Mouse (Mus musculus): ENCODE results near the gene Rps4x. TPM values are rescaled to one million over a fixed set of nuclear protein-coding genes. Genes with fewer than 3 reads are reported as not detected.

Rps4x gene
- polyA plus RNA-seq, 1 experiment from 2014 or later = 977 TPM

GRCm38 (mm10) chrX:102175538-102176287, 13.5 kb downstream of the Rps4x start:
- Histone ChIP-seq H3K4me2 (no peak overlapping the region), H3K27me3 (ENCODE audit: insufficient read depth, low read length) (no peaks in the 10 kb centered on the region), H3K4me3 (ENCODE audit: low read depth, low read length) (no peak overlapping the region), H3K9me3 (ENCODE audit: low read depth, low read length) (no peaks in the 10 kb centered on the region), H3K9ac (no peak overlapping the region), H3K4me1 (ENCODE audit: insufficient read depth) (no peaks in the 10 kb centered on the region), H3K36me3 (ENCODE audit: insufficient read depth) (no peaks in the 10 kb centered on the region), H3K27ac (ENCODE audit: low read depth) (no peak overlapping the region)
- no peak for TF ChIP-seq CTCF (IDR thresholded peaks at IDR 0.05; ENCODE audit: low read depth)
- WGBS = 58% methylated on average over 5 of the region's 5 CpGs
- DNase-seq (peak; percentile 75), ATAC-seq (ENCODE audit: insufficient read depth) (peak; percentile 73)

- 37% methylated on average over 3 of the region's 3 CpGs for WGBS
- Histone ChIP-seq H3K36me3 (ENCODE audit: insufficient read depth) (no peaks in the 10 kb centered on the region), H3K27ac (ENCODE audit: low read depth) (no peak overlapping the region), H3K4me1 (ENCODE audit: insufficient read depth) (no peaks in the 10 kb centered on the region), H3K9ac (no peak overlapping the region), H3K4me2 (no peak overlapping the region), H3K4me3 (ENCODE audit: low read depth, low read length) (no peak overlapping the region), H3K9me3 (ENCODE audit: low read depth, low read length) (no peaks in the 10 kb centered on the region), H3K27me3 (ENCODE audit: insufficient read depth, low read length) (no peaks in the 10 kb centered on the region)
- no peak for TF ChIP-seq CTCF (IDR thresholded peaks at IDR 0.05; ENCODE audit: low read depth)
- ATAC-seq (ENCODE audit: insufficient read depth) (no peak), DNase-seq (no peak)
These were observed 18.3 kb downstream of the Rps4x start for GRCm38 (mm10) chrX:102170900-102171299.

GRCm38 (mm10) chrX:102170135-102170534, 19.1 kb downstream of the Rps4x start:
- Histone ChIP-seq H3K36me3 (ENCODE audit: insufficient read depth) (no peaks in the 10 kb centered on the region), H3K27ac (ENCODE audit: low read depth) (no peak overlapping the region), H3K4me2 (no peak overlapping the region), H3K27me3 (ENCODE audit: insufficient read depth, low read length) (no peaks in the 10 kb centered on the region), H3K9ac (no peak overlapping the region), H3K4me1 (ENCODE audit: insufficient read depth) (no peaks in the 10 kb centered on the region), H3K4me3 (ENCODE audit: low read depth, low read length) (no peak overlapping the region), H3K9me3 (ENCODE audit: low read depth, low read length) (no peaks in the 10 kb centered on the region)
- no peak for TF ChIP-seq CTCF (IDR thresholded peaks at IDR 0.05; ENCODE audit: low read depth)
- ATAC-seq (ENCODE audit: insufficient read depth) = no peak
- no peak for DNase-seq
- 41% methylated on average over 3 of the region's 3 CpGs for WGBS

GRCm38 (mm10) chrX:102169724-102170123, 19.5 kb downstream of the Rps4x start:
- no peak for TF ChIP-seq CTCF (IDR thresholded peaks at IDR 0.05; ENCODE audit: low read depth)
- 69% methylated on average over 1 of the region's 1 CpGs for WGBS
- Histone ChIP-seq H3K36me3 (ENCODE audit: insufficient read depth) (no peaks in the 10 kb centered on the region), H3K4me1 (ENCODE audit: insufficient read depth) (no peaks in the 10 kb centered on the region), H3K4me3 (ENCODE audit: low read depth, low read length) (no peak overlapping the region), H3K4me2 (no peak overlapping the region), H3K9me3 (ENCODE audit: low read depth, low read length) (no peaks in the 10 kb centered on the region), H3K27ac (ENCODE audit: low read depth) (no peak overlapping the region), H3K27me3 (ENCODE audit: insufficient read depth, low read length) (no peaks in the 10 kb centered on the region), H3K9ac (no peak overlapping the region)
- ATAC-seq (ENCODE audit: insufficient read depth) (no peak), DNase-seq (no peak)

GRCm38 (mm10) chrX:102166986-102167385, 22.2 kb downstream of the Rps4x start:
- TF ChIP-seq CTCF (IDR thresholded peaks at IDR 0.05; ENCODE audit: low read depth) = no peak
- peak; percentile 29 for DNase-seq
- Histone ChIP-seq H3K27ac (ENCODE audit: low read depth) (0 out of 2 replicates have a peak overlapping the region, but pooled peaks have one; percentile 24), H3K4me3 (ENCODE audit: low read depth, low read length) (no peak overlapping the region), H3K27me3 (ENCODE audit: insufficient read depth, low read length) (no peaks in the 10 kb centered on the region), H3K9ac (no peak overlapping the region), H3K4me2 (no peak overlapping the region), H3K36me3 (ENCODE audit: insufficient read depth) (no peaks in the 10 kb centered on the region), H3K4me1 (ENCODE audit: insufficient read depth) (no peaks in the 10 kb centered on the region), H3K9me3 (ENCODE audit: low read depth, low read length) (no peaks in the 10 kb centered on the region)
- 32% methylated on average over 6 of the region's 6 CpGs for WGBS
- no peak for ATAC-seq (ENCODE audit: insufficient read depth)

GRCm38 (mm10) chrX:102166521-102166920, 22.7 kb downstream of the Rps4x start:
- 53% methylated on average over 5 of the region's 5 CpGs for WGBS
- Histone ChIP-seq H3K27ac (ENCODE audit: low read depth) (0 out of 2 replicates have a peak overlapping the region, but pooled peaks have one; percentile 24), H3K36me3 (ENCODE audit: insufficient read depth) (no peaks in the 10 kb centered on the region), H3K9ac (no peak overlapping the region), H3K4me3 (ENCODE audit: low read depth, low read length) (no peak overlapping the region), H3K27me3 (ENCODE audit: insufficient read depth, low read length) (no peaks in the 10 kb centered on the region), H3K9me3 (ENCODE audit: low read depth, low read length) (no peaks in the 10 kb centered on the region), H3K4me2 (no peak overlapping the region), H3K4me1 (ENCODE audit: insufficient read depth) (no peaks in the 10 kb centered on the region)
- ATAC-seq (ENCODE audit: insufficient read depth) = no peak
- DNase-seq = no peak
- TF ChIP-seq CTCF (IDR thresholded peaks at IDR 0.05; ENCODE audit: low read depth) = no peak

- no peak overlapping the region for H3K4me2 ChIP-seq
- 59% methylated on average over 4 of the region's 4 CpGs for WGBS
- no peak overlapping the region for H3K27ac ChIP-seq (ENCODE audit: low read depth)
- ATAC-seq (ENCODE audit: insufficient read depth) = no peak
- H3K4me3 ChIP-seq (ENCODE audit: low read depth, low read length) = no peak overlapping the region
- DNase-seq = peak; percentile 50
- H3K4me1 ChIP-seq (ENCODE audit: insufficient read depth) = no peaks in the 10 kb centered on the region
- H3K36me3 ChIP-seq (ENCODE audit: insufficient read depth) = no peaks in the 10 kb centered on the region
- H3K9me3 ChIP-seq (ENCODE audit: low read depth, low read length) = no peaks in the 10 kb centered on the region
- no peaks in the 10 kb centered on the region for H3K27me3 ChIP-seq (ENCODE audit: insufficient read depth, low read length)
- no peak overlapping the region for H3K9ac ChIP-seq
- TF ChIP-seq CTCF (IDR thresholded peaks at IDR 0.05; ENCODE audit: low read depth) = no peak
These were observed 25.7 kb downstream of the Rps4x start for GRCm38 (mm10) chrX:102163529-102163928.
